ENCODE assay signal across 11 mouse cellular contexts in genomic region chr11:84706692-84707091, GRCm38 (mm10).
DNase-seq lines count a peak whose midpoint lies in the region; ATAC-seq and TF ChIP-seq lines count a peak whose summit lies in the region.
"Had no signal": no experiment of that assay in that cellular context is flagged by ENCODE, and none has a peak within 500 bp of the region (broad histone marks: within the 10 kb centered on the region; RNA-seq: fewer than 3 reads in every experiment).

No protein-coding gene starts in this region.

- ATAC-seq in forebrain, embryonic 11.5 days (replicated peaks; ENCODE audit: low FRiP score) = no peak
- ATAC-seq in hindbrain, embryonic 15.5 days (ENCODE audit: low FRiP score, low read depth) = peak; percentile 51; the same call in 1 of the 2 replicates

- peak overlapping the region; percentile 51 for H3K27ac ChIP-seq in forebrain, embryonic 10.5 days
- no peak overlapping the region for H3K27ac ChIP-seq in forebrain, embryonic 11.5 days (ENCODE audit: low read depth, low read length)
- no peak overlapping the region for H3K27ac ChIP-seq in hindbrain, embryonic 15.5 days (replicated peaks)
- H3K27ac ChIP-seq in gastrocnemius, adult 2 months = no peak overlapping the region

- H3K27me3 ChIP-seq in forebrain, embryonic 10.5 days (ENCODE audit: poor library complexity, severe bottlenecking) = peaks cover 100% of the 10 kb centered on the region
- H3K27me3 ChIP-seq in forebrain, embryonic 11.5 days (ENCODE audit: control insufficient read depth, insufficient read depth, low read length) = peaks cover 8% of the 10 kb centered on the region
- H3K27me3 ChIP-seq in hindbrain, embryonic 15.5 days = no peaks in the 10 kb centered on the region

- no peak overlapping the region for H3K4me3 ChIP-seq in forebrain, embryonic 10.5 days
- no peak overlapping the region for H3K4me3 ChIP-seq in forebrain, embryonic 11.5 days (ENCODE audit: low read depth, low read length)
- no peak overlapping the region for H3K4me3 ChIP-seq in hindbrain, embryonic 15.5 days
- no peak overlapping the region for H3K4me3 ChIP-seq in gastrocnemius, adult 2 months

- no peaks in the 10 kb centered on the region for H3K9me3 ChIP-seq in forebrain, embryonic 10.5 days
- no peaks in the 10 kb centered on the region for H3K9me3 ChIP-seq in forebrain, embryonic 11.5 days (ENCODE audit: control insufficient read depth, low read length)
- no peaks in the 10 kb centered on the region for H3K9me3 ChIP-seq in hindbrain, embryonic 15.5 days

- intact Hi-C loops in gastrocnemius, adult 2 months (cut with DNase I) = no loop called here

- no peaks in the 10 kb centered on the region for H3K36me3 ChIP-seq in forebrain, embryonic 10.5 days (replicated peaks)
- H3K36me3 ChIP-seq in forebrain, embryonic 11.5 days (ENCODE audit: control insufficient read depth, insufficient read depth, low read length) = no peaks in the 10 kb centered on the region
- no peaks in the 10 kb centered on the region for H3K36me3 ChIP-seq in hindbrain, embryonic 15.5 days

- no peak overlapping the region for H3K9ac ChIP-seq in forebrain, embryonic 11.5 days (ENCODE audit: low read length)
- no peak overlapping the region for H3K9ac ChIP-seq in hindbrain, embryonic 15.5 days

- no peak overlapping the region for H3K4me2 ChIP-seq in forebrain, embryonic 11.5 days (ENCODE audit: low read depth, low read length, severe bottlenecking)
- H3K4me2 ChIP-seq in hindbrain, embryonic 15.5 days = no peak overlapping the region

- no peak for DNase-seq in forebrain, embryonic 10.5 days (ENCODE audit: extremely low spot score, low spot score)
- no peak for DNase-seq in forebrain, embryonic 11.5 days (ENCODE audit: low spot score)
- DNase-seq in 3T3-L1 (ENCODE audit: low read depth, low spot score) = peak; percentile 8
- peak; percentile 40 for DNase-seq in cerebellum, adult 8-10 months
- DNase-seq in gastrocnemius, adult 2 months = no peak
- no peak for DNase-seq in c-Kit-positive CD71-positive TER-119-positive erythroid progenitor cells, embryonic 14.5 days (ENCODE audit: low spot score)
- no peak for DNase-seq in urinary bladder, postnatal 25 days (ENCODE audit: low spot score)
- DNase-seq: gastrocnemius, postnatal 36 days; kidney, postnatal 36 days; thymus, postnatal 14 days had no signal

- TF ChIP-seq CTCF in gastrocnemius, adult 2 months (IDR thresholded peaks at IDR 0.05) = no peak

- WGBS in forebrain, embryonic 10.5 days = 45% methylated on average over 6 of the region's 6 CpGs
- WGBS in forebrain, embryonic 11.5 days = 38% methylated on average over 6 of the region's 6 CpGs
- 34% methylated on average over 6 of the region's 6 CpGs for WGBS in hindbrain, embryonic 15.5 days

- peaks cover 47% of the 10 kb centered on the region for H3K4me1 ChIP-seq in forebrain, embryonic 10.5 days
- H3K4me1 ChIP-seq in forebrain, embryonic 11.5 days (replicated peaks; ENCODE audit: control insufficient read depth, insufficient read depth, low read length) = peaks cover 25% of the 10 kb centered on the region
- H3K4me1 ChIP-seq in hindbrain, embryonic 15.5 days (replicated peaks) = peaks cover 28% of the 10 kb centered on the region

Comparison
In these comparisons a context has a peak if more than half of its experiments do, and no peak if none do; other contexts are left out.
1. DNase-seq: peak in 3T3-L1 (single experiment) and cerebellum, adult 8-10 months (single experiment); none in forebrain, embryonic 10.5 days (single experiment), forebrain, embryonic 11.5 days (single experiment), gastrocnemius, adult 2 months (single experiment), c-Kit-positive CD71-positive TER-119-positive erythroid progenitor cells, embryonic 14.5 days (single experiment) and urinary bladder, postnatal 25 days (single experiment).